Mouse (Mus musculus) stomach, embryonic 16.5 days (tissue): ENCODE measurements around the gene Plxna2. TPM values are rescaled to one million over a fixed set of nuclear protein-coding genes. Genes with fewer than 3 reads are reported as not detected.

Experiments
- ATAC-seq: fragments of 200-750 bp; cut with Nextera tagmentation; 2 replicates; pipeline ENCODE4 v1.8.0; 2017; ENCODE audit warnings: moderate number of reproducible peaks, moderate TSS enrichment; ENCODE audit not compliant: insufficient read depth, low FRiP score
- H3K27ac ChIP-seq: fragments of 300-500 bp; sonication (generic); 2 replicates; pipeline ENCODE4 v1.5.1; 2014; ENCODE audit warnings: low read length
- H3K27me3 ChIP-seq: fragments of 300-500 bp; sonication (generic); 2 replicates; pipeline ENCODE4 v1.6.1; 2014; ENCODE audit warnings: low read length, control low read depth, mixed read lengths; ENCODE audit not compliant: control insufficient read depth, insufficient read depth
- H3K36me3 ChIP-seq: fragments of 300-500 bp; sonication (generic); 2 replicates; pipeline ENCODE4 v1.6.1; 2014; ENCODE audit warnings: low read length; ENCODE audit not compliant: control insufficient read depth, insufficient read depth
- H3K4me1 ChIP-seq: fragments of 300-500 bp; sonication (generic); 2 replicates; pipeline ENCODE4 v1.6.1; 2014; ENCODE audit warnings: low read length, control low read depth, mixed read lengths; ENCODE audit not compliant: control insufficient read depth, insufficient read depth
- H3K4me2 ChIP-seq: fragments of 300-500 bp; sonication (generic); 2 replicates; pipeline ENCODE4 v1.6.1; 2014; ENCODE audit warnings: low read depth, low read length, mixed read lengths
- H3K4me3 ChIP-seq: fragments of 300-500 bp; sonication (generic); replicated peaks from 2 replicates; pipeline ENCODE4 v1.5.1; 2014; ENCODE audit warnings: mild to moderate bottlenecking, low read length
- H3K9ac ChIP-seq: fragments of 300-500 bp; sonication (generic); 2 replicates; pipeline ENCODE4 v1.6.1; 2014; ENCODE audit warnings: low read length
- H3K9me3 ChIP-seq: fragments of 300-500 bp; sonication (generic); replicated peaks from 2 replicates; pipeline ENCODE4 v1.6.1; 2016; ENCODE audit warnings: low read length, control low read depth; ENCODE audit not compliant: control insufficient read depth
- WGBS: fragments of 180-500 bp; shearing (Covaris S2); extraction: QIAGEN DNeasy Blood & Tissue Kit; methylation state at CpG from one replicate; pipeline ENCODE4 v1.1.7; 2014; 5-methylcytosine and 5-hydroxymethylcytosine counted together
- polyA plus RNA-seq: library from polyadenylated mRNA; unstranded; fragments of >200 nt; fragmentation: Nextera tagmentation; extraction: Ambion mirVana; gene quantifications from 2 replicates; pipeline ENCODE4 v1.2.1, GENCODE M21; 2015

The Plxna2 gene
- polyA plus RNA-seq, 1 experiment from 2014 or later = 8.2 TPM

DNA sequence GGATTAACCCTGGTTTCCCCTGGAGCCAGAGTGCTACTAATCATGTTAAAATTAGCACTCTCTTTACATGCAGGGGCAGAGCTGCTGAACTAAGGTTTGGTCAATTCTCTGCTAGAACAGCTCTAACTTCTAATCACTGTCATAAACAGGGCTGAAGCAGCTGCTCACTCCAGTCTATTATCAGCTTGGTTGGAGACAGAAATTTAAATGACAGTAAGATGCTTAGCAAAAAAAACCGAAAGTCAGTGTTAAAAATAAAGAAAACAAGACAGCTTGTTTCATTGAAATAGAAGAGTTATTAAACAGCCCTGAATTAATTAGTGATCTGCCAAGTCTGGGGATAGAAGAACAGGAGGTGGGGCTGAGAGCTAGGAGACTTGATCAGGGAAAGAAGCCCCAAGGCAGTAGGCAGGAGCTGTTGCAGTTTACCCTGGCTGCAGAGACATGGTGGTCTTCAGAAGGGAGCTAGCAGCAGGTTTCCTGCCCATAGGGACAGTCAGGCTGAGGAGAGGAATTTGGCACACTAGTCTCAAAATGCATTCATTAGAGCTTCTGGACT is 12.6 kb downstream of the Plxna2 start:
- Histone ChIP-seq H3K9me3 (no peaks in the 10 kb centered on the region), H3K9ac (no peak overlapping the region), H3K27ac (no peak overlapping the region), H3K27me3 (no peaks in the 10 kb centered on the region), H3K4me3 (no peak overlapping the region), H3K4me1 (peaks cover 16% of the 10 kb centered on the region), H3K4me2 (no peak overlapping the region), H3K36me3 (no peaks in the 10 kb centered on the region)
- 57% methylated on average over 1 of the region's 1 CpGs for WGBS
- no peak for ATAC-seq

- Histone ChIP-seq H3K27ac (no peak overlapping the region), H3K4me1 (peaks cover 15% of the 10 kb centered on the region; the same call in 1 of the 2 replicates), H3K4me2 (no peak overlapping the region), H3K27me3 (no peaks in the 10 kb centered on the region), H3K9me3 (no peaks in the 10 kb centered on the region), H3K9ac (no peak overlapping the region), H3K4me3 (no peak overlapping the region), H3K36me3 (no peaks in the 10 kb centered on the region)
- WGBS = 35% methylated on average over 1 of the region's 1 CpGs
- ATAC-seq = no peak
Measured at GRCm38 (mm10) chr1:194631574-194631973, 13.6 kb downstream of the Plxna2 start.

- Histone ChIP-seq H3K9ac (no peak overlapping the region), H3K36me3 (no peaks in the 10 kb centered on the region), H3K9me3 (no peaks in the 10 kb centered on the region), H3K27me3 (no peaks in the 10 kb centered on the region), H3K27ac (no peak overlapping the region), H3K4me3 (no peak overlapping the region), H3K4me1 (peaks cover 15% of the 10 kb centered on the region; the same call in 1 of the 2 replicates), H3K4me2 (no peak overlapping the region)
- no peak for ATAC-seq
- WGBS = 83% methylated on average over 1 of the region's 1 CpGs
Measured at GRCm38 (mm10) chr1:194632029-194632428, 14.0 kb downstream of the Plxna2 start.

DNA sequence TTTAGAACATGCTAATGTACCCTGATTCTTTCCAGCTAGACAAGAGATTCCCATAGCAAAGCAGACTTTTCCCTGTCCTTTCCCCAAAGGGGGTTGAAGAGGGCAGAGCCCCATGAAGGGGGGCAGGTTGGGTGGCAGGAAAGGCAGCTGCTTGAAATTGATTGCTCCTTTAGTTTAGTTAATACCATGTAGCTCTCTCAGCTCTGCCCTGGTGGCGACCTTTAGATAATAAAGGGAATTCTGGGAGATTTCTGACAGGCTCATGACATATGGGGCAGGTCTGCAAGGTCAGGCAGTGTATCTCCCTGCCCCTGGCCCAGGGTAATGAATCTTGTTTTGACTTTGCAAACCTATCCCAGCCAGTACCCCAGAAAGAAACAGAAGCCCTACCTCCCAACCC is 17.4 kb downstream of the Plxna2 start:
- no peaks in the 10 kb centered on the region for H3K36me3 ChIP-seq
- H3K4me2 ChIP-seq = no peak overlapping the region
- H3K9me3 ChIP-seq = no peaks in the 10 kb centered on the region
- ATAC-seq = no peak
- no peak overlapping the region for H3K27ac ChIP-seq
- no peak overlapping the region for H3K9ac ChIP-seq
- H3K4me1 ChIP-seq = peaks cover 4% of the 10 kb centered on the region; the same call in 1 of the 2 replicates
- no peaks in the 10 kb centered on the region for H3K27me3 ChIP-seq
- WGBS = 12% methylated on average over 1 of the region's 1 CpGs
- H3K4me3 ChIP-seq = no peak overlapping the region

DNA sequence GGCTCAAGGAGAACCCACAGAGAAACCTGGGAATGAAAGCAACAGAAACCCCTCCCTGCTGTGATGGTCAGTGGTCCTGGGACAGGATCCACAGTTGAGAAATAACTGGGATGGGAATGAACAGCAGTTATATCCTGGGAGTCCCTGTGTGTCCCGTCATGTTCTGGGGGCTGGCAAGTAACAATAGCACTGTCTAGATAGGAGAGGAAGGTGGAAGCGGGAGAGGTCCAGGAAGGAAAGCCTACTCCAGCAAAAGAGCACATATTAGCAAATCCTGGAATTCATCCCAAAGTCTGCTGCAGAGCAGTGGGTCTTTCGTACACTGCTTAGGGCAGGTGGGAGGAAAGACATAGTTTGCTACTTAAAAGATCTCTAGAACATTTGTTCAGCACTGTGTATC is 17.9 kb downstream of the Plxna2 start:
- Histone ChIP-seq H3K36me3 (no peaks in the 10 kb centered on the region), H3K9me3 (no peaks in the 10 kb centered on the region), H3K4me3 (no peak overlapping the region), H3K27ac (no peak overlapping the region), H3K4me1 (peaks cover 4% of the 10 kb centered on the region; the same call in 1 of the 2 replicates), H3K9ac (no peak overlapping the region), H3K27me3 (no peaks in the 10 kb centered on the region), H3K4me2 (no peak overlapping the region)
- WGBS = 60% methylated on average over 3 of the region's 3 CpGs
- ATAC-seq = no peak

DNA sequence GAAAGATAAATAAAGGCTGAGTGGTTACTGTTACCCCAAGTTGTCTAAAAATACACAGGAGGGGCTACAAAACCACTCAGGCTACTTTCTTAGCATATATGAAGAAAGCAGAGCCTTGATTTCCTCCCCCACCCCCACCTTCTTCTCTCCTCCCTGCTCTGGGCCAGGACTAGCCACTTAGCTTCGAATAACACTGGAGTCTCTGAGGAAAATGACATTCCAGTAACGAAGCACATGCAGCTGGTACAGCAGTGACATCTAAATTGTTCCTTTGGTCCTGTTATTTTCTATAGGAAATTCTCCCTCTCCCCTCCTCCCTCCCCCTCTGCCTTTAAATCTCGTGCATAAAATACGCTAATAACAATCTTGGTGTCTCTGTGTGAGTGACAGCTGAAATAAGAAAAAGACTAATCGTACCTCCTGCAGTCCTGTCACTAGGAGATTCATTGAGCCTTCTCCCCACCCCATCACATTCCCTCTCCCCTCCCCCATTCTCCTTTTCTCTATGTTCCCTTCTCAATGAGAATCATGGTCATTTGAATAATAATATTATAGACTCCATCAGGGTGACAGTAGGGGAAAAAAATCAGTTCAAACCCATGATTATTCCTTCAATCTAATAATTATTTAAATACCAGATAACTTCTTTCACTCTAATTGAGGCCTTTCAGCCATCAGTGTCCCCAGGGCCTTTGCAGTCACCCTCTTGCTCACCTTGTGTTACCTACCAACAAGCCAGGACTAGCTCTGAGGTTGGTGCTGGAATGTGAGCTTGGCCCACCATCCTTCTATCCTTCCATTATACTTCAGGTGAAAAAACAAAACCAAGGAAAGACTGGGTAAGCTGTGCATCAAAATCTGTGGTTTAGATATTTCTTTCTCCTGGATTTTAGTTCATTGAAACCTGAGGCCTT is 19.6 kb downstream of the Plxna2 start:
- H3K9me3 ChIP-seq = no peaks in the 10 kb centered on the region
- no peak for ATAC-seq
- H3K4me2 ChIP-seq = no peak overlapping the region
- H3K36me3 ChIP-seq = no peaks in the 10 kb centered on the region
- no peak overlapping the region for H3K27ac ChIP-seq
- H3K27me3 ChIP-seq = no peaks in the 10 kb centered on the region
- no peak overlapping the region for H3K4me3 ChIP-seq
- 45% methylated on average over 5 of the region's 5 CpGs for WGBS
- H3K4me1 ChIP-seq = peaks cover 15% of the 10 kb centered on the region
- no peak overlapping the region for H3K9ac ChIP-seq

DNA sequence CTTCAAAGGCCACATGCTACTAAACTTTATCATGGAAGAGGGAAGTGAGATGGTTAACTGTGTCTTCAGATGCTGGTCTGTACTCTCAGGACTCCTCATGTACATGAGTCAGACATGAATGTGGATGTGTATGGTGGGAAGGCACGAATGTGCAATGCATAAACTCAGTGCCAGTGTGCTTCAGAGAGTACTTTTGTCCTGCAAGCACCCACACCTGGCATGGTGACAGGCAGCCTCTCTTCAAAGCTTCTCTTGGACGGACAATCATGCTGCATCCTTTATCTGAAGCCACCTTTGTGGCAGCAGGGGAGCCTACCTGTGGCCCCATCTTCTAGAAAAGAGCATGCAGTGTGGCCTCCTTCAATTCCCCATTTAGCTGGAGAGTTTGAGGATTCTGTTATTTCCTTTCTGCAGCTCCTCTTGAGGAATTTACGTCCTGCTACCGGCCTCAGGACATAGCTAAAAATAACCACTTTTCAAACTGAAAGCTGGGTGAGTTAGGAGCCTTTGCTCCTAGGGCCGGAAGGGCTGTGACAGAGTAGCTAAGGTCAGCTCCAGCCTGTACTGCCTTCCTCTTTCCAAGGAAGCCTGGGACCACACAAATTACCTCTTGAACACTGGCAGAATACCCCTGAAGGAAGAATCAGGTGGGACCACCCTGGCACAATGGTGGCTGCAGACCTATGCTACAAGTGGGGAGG is 23.7 kb downstream of the Plxna2 start:
- peaks cover 11% of the 10 kb centered on the region for H3K36me3 ChIP-seq
- no peaks in the 10 kb centered on the region for H3K27me3 ChIP-seq

DNA sequence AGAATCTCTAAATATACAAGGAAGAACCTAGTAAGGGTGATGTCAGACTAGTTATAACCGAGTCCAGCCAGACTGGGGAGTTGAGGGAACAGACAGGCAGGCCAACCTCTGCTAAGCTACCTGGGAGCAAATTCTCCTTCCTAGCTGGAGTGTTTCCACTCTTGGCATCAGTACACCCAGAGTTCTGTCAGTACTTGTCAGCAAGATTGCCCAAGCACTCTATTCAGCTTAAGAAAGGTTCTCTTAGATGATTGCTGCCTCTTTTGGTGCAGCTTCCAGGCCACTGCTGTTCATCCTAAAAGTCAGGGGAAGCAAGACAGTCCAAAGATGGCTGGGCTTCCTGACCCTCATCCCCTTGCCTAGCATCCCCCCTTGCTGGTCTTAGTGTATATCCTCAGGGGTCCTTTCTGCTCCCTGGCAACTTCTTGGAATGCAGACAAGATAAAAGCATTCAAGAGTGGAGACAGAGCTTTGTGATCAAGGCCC is 24.3 kb downstream of the Plxna2 start:
- Histone ChIP-seq H3K9ac (0 out of 2 replicates have a peak overlapping the region, but pooled peaks have one; percentile 21), H3K36me3 (peaks cover 11% of the 10 kb centered on the region), H3K4me2 (no peak overlapping the region), H3K4me1 (peaks cover 12% of the 10 kb centered on the region), H3K4me3 (no peak overlapping the region), H3K9me3 (no peaks in the 10 kb centered on the region), H3K27ac (peak overlapping the region; percentile 67), H3K27me3 (no peaks in the 10 kb centered on the region)
- 63% methylated on average over 1 of the region's 1 CpGs for WGBS
- ATAC-seq = peak; percentile 41; the same call in 1 of the 2 replicates

More for the DNA sequence above, 23.7 kb downstream of the Plxna2 start:
- Histone ChIP-seq H3K4me1 (peaks cover 12% of the 10 kb centered on the region), H3K9me3 (no peaks in the 10 kb centered on the region), H3K4me3 (no peak overlapping the region), H3K27ac (peak overlapping the region; percentile 67), H3K4me2 (no peak overlapping the region), H3K9ac (peak overlapping the region; percentile 23; the same call in 1 of the 2 replicates)
- 51% methylated on average over 5 of the region's 5 CpGs for WGBS
- ATAC-seq = 0 out of 2 replicates have a peak, but pooled peaks have one; percentile 8
